Comparison of ENCODE assay signal across 7 mouse cellular contexts in the genomic region with DNA sequence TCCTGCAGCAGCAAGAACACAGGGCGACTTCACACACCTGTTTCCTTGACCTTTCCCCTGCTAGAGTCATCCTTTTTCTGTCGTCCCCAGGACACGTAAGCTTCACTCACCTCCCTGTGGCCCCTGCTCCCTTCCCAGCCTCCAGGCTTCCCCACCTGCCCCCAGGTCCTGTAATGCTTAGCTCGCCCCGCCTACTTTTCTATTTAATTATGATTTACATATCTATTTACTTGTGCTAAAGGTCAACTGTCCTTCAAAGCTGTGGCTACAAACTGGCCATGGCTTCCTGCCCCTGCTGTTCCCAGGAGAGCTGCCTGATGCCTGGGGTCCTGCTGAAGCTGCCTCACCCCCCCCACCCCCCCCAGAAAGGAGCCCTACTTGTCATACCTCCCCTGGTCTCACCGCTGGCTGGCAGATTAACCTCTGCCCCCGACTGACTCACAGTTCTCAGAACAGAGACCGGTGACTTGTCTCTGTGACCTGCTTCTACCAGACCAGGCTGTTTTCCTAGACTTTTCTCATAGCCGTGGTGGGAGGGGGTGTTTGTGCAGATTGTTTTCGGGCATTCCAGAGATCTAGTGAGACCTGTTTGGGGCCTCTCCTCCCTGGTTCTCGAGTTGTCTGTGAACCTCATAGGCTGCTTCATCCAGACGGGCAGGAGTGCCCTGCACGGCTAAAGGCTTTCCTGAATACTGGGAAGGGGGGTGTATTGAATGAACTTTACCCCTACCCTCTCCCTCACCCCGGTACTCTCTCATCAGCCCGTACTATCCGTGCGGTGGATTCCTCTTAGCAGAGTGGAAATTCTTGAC. TPM values are rescaled to one million over a fixed set of nuclear protein-coding genes. Genes with fewer than 3 reads are reported as not detected.
DNase-seq lines count a peak whose midpoint lies in the region; ATAC-seq lines count a peak whose summit lies in the region.

No protein-coding gene starts in this region.

- H3K9ac ChIP-seq in kidney, embryonic 15.5 days: no peak overlapping the region
- H3K9ac ChIP-seq in midbrain, embryonic 14.5 days (replicated peaks; ENCODE audit: low read length): no peak overlapping the region

- no peaks in the 10 kb centered on the region for H3K36me3 ChIP-seq in kidney, embryonic 15.5 days
- no peaks in the 10 kb centered on the region for H3K36me3 ChIP-seq in midbrain, embryonic 14.5 days (ENCODE audit: control insufficient read depth, insufficient read depth, low read length)

- peak; percentile 35 for DNase-seq in ZHBTc4 (ENCODE audit: low read depth, low spot score)
- peak; percentile 67 for DNase-seq in embryo, embryonic 9.5 days (ENCODE audit: extremely low spot score)
- DNase-seq in midbrain, embryonic 14.5 days: no peak
- no peak for DNase-seq in gastrocnemius, adult 18-20 months (ENCODE audit: low spot score)
- DNase-seq in lung, postnatal 25 days (ENCODE audit: low spot score): no peak

- ATAC-seq in kidney, embryonic 15.5 days (replicated peaks; ENCODE audit: low FRiP score): peak; percentile 81
- 0 out of 2 replicates have a peak, but pooled peaks have one; percentile 21 for ATAC-seq in midbrain, embryonic 14.5 days (ENCODE audit: low FRiP score, low TSS enrichment)
- no peak for ATAC-seq in granulocyte monocyte progenitor cell, adult 5-6 weeks (replicated peaks; ENCODE audit: poor library complexity, severe bottlenecking)

- 23% methylated on average over 17 of the region's 17 CpGs for WGBS in kidney, embryonic 15.5 days
- WGBS in midbrain, embryonic 14.5 days: 17% methylated on average over 17 of the region's 17 CpGs

- H3K27me3 ChIP-seq in kidney, embryonic 15.5 days: no peaks in the 10 kb centered on the region
- no peaks in the 10 kb centered on the region for H3K27me3 ChIP-seq in midbrain, embryonic 14.5 days (ENCODE audit: control insufficient read depth, insufficient read depth, low read length)

- no peaks in the 10 kb centered on the region for H3K9me3 ChIP-seq in kidney, embryonic 15.5 days (replicated peaks)
- no peaks in the 10 kb centered on the region for H3K9me3 ChIP-seq in midbrain, embryonic 14.5 days (ENCODE audit: control insufficient read depth, low read length)

- peak overlapping the region; percentile 9 for H3K27ac ChIP-seq in kidney, embryonic 15.5 days
- no peak overlapping the region for H3K27ac ChIP-seq in midbrain, embryonic 14.5 days (replicated peaks; ENCODE audit: low read depth, low read length)

- H3K4me1 ChIP-seq in kidney, embryonic 15.5 days: peaks cover 17% of the 10 kb centered on the region
- 0 out of 2 replicates have a peak, but pooled peaks cover 3% of the 10 kb centered on the region for H3K4me1 ChIP-seq in midbrain, embryonic 14.5 days (ENCODE audit: control insufficient read depth, insufficient read depth, low read length)

- 0 out of 2 replicates have a peak overlapping the region, but pooled peaks have one; percentile 12 for H3K4me2 ChIP-seq in kidney, embryonic 15.5 days
- no peak overlapping the region for H3K4me2 ChIP-seq in midbrain, embryonic 14.5 days (ENCODE audit: low read length)

- no peak overlapping the region for H3K4me3 ChIP-seq in kidney, embryonic 15.5 days (replicated peaks)
- H3K4me3 ChIP-seq in midbrain, embryonic 14.5 days (replicated peaks; ENCODE audit: low read depth, low read length): no peak overlapping the region

RNA-seq across cellular contexts. Expression of gene Nhsl1, which starts 51.9 kb away (rescaled TPM):
- 9.4 and 9.5 TPM in 2 replicates for polyA plus RNA-seq in kidney, embryonic 15.5 days (2015; fragmentation: Nextera tagmentation; extraction: Ambion mirVana)
- polyA plus RNA-seq in midbrain, embryonic 14.5 days (2014; fragmentation: Nextera tagmentation; extraction: Ambion mirVana): 13.9 and 16.9 TPM in 2 replicates
- 0.15 and 1.7 TPM in 2 replicates for total RNA-seq in granulocyte monocyte progenitor cell, adult 5-6 weeks (2014; fragmentation: Nextera tagmentation)
- 0.93 and 1.0 TPM in 2 replicates for total RNA-seq in granulocyte monocyte progenitor cell, adult 5-6 weeks (2017)
- 1 to 10 TPM; 5.8 to 6.3 TPM for total RNA-seq in gastrocnemius, adult 18-20 months (2021)

Comparison
In these comparisons a context has a peak if more than half of its experiments do, and no peak if none do; other contexts are left out.
1. DNase-seq: peak in ZHBTc4 (single experiment) and embryo, embryonic 9.5 days (single experiment); none in midbrain, embryonic 14.5 days (single experiment), gastrocnemius, adult 18-20 months (single experiment) and lung, postnatal 25 days (single experiment).